Mouse (Mus musculus) T-cell, adult 2 months (primary cell): Measurements from ENCODE around the gene Armc12.
A peak's percentile ranks its signal among the peaks of the same experiment; 100 is the strongest.

Experiments used
- DNase-seq: peaks from one replicate; pipeline ENCODE4 v3.0.0; 2022; ENCODE audit warnings: low spot score

Gene Armc12

DNA sequence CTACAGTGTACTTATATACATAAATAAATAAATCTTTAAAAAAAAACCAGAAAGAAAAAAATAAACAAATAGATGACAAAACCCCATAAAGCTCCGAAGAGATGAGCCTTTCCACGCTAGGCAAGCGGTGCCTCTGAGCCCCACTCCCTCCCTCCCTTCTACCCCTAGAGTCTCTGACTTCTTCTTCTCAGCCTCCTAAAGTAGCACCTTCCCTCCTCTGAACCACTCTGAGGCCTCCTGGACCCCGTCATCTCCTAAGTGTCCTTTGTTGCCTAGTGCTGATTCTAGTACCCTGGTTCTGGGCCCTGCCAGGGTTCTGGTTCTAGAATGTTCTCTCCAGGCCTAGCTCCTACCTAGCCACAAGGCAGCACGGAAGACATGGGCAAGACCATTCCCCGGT lies at the start of gene Armc12:
Armc12 (plus strand) TSS at position 301 of the 400 bp plus-strand sequence.
- no peak for DNase-seq

GRCm38 (mm10) chr17:28484704-28485445 lies 45.7 kb upstream of the Armc12 start:
- DNase-seq: peak; percentile 33

GRCm38 (mm10) chr17:28485446-28485948 lies 45.1 kb upstream of the Armc12 start:
- peak; percentile 41 for DNase-seq

DNA sequence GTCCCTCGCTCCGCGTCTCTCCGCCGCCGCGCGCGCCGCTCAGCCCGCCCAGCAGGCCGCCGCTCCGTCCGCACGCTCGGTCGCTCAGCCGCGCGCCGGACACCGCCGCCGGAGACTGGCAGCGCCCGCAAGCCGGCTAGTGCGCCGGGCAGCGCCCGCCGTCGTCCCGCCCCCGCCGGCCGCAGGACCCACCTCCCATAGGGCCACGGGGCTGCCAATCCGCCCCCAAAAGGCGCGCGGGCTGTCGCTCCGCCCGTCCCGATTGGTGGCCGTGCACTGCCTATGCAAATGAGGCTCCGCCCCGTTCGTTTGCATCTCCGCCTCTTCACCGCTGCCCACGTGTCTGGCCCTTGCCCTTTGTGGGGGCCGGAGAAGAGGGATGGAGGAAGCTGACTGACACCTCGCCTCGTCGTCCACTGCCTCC lies 44.6 kb upstream of the Armc12 start:
- peak; percentile 93 for DNase-seq

DNA sequence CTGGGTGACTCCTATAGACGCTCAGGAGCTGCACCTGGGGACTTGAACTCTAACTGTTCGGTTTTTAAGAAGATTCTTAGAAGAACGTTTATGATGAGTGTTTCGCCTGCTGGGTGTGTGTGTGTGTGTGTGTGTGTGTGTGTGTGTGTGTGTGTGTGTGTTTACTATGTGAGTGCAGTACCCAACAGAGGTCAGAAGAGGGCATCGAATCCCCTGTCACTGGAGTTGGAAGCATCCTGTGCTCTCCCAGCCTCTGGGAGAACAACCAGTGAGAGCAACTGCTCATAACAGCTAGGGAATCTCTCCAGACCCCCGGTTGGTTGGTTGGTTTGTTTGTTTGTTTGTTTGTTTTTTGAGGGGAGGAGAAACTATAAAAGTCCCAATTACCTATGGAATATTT lies 43.9 kb upstream of the Armc12 start:
- DNase-seq: peak; percentile 41

GRCm38 (mm10) chr17:28487584-28488257 lies 42.9 kb upstream of the Armc12 start:
- no peak for DNase-seq

- no peak for DNase-seq
These were observed 42.2 kb upstream of the Armc12 start for GRCm38 (mm10) chr17:28488258-28489013.

- no peak for DNase-seq
These were observed 39.4 kb upstream of the Armc12 start for GRCm38 (mm10) chr17:28491035-28491770.

DNA sequence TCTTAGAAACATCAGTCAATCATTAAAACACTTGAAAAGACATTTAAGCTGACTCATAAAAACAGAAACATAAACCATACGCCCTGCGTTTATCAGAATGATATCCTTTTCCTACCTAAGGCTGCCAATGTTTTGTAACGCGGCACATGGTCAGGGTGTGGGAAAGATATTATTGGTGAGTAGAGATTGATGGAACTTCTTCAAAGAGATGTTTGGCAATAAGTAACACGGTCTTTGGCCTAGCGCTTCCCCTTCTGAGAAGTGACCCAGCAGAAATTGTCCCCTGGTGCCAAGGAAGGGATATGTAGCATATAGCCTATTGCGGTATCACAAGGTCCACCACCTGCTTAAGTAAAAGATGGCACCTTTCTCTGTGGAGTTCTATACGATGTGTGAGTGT lies 34.8 kb upstream of the Armc12 start:
- no peak for DNase-seq

- no peak for DNase-seq
These were observed 31.4 kb upstream of the Armc12 start for GRCm38 (mm10) chr17:28499190-28499589.

- DNase-seq: no peak
These were observed 30.1 kb upstream of the Armc12 start for GRCm38 (mm10) chr17:28500465-28500864.

DNA sequence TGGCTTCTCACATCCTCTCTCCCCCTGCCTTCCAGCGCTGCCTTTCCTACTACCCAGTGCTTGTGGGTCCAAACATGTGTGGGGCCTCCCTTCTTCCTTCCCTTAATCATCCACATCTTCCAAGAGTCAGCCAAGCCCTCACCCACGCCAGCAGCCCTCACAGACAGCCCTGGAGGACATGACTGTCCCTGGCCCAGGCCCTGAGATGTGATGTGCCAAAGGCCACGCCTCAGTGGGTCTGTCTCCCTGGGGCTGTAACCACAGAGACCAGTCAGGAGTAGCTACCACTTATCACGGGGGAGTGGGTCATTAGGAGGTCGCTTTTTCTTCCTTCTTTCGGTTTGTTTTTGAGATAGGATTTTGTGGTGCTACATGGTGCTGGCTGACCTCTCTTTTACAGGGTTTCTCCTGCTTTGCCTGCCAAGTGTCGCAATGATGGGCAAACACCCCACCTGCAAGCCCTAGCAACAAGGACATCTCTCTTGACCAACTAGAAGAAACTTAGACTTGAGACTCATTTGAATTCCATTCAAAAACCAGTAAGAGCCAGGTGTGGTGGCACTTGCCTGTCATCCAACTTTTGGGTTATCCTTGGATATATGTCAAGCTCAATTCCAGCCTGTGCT lies 28.3 kb upstream of the Armc12 start:
- no peak for DNase-seq

DNA sequence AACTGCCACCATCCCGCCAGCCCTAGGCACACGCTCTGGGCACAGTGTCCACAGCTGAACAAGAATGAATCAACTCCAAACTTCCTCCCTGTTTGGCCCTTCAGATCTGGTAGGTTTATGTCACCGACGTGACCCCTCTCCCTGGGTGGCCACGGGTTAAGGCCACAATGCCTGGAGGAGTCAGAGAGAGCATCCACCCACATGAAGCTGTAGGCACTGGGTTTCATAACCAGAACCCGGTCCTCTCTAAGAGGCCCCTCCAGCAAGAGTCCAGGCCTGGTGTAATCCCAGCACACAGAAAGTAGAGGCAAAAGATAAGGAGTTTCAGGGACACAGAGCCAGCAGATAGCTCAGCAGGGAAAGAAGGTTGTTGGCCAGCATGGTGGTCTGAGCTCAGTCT lies 26.4 kb upstream of the Armc12 start:
- no peak for DNase-seq

DNA sequence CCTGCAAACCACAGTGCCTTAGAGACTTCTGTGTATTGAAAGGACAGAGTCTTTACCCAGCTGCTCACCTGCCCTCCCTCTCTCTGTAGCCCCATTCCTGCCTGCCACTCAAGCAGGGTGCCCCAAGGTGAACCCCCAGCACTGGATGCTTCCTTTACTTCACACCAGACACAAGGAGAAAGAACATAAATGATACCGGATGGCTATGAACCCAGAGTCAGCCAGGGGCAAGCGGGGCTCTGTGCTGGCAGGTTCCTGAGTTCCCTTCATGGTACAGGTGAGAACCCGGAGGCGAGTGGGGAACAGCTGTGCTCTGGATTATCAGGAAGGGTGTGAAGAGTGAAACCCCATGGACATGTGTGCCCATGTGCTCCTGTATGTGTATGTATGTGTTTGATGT lies 25.0 kb upstream of the Armc12 start:
- DNase-seq: no peak

DNA sequence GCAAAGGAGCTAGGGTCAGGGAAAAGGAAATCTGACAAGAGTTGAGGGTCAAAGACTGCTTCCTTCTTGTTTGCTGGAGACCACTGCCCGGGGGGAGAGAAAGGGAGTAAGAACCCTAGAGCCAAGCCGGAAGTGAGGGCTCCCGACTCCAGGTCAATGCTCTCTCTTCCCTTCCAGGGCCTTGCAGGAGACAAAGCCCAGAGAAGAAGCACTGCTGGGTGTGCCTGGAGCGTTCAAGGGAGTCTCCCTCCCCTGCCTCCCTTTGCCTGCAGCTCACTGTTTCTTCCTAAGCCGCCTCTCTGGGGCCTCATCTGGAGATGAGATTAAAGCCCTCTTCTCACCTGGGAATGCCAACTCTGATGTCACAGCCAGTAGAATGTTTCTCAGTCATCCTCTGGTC lies 23.7 kb upstream of the Armc12 start:
- DNase-seq: no peak

DNA sequence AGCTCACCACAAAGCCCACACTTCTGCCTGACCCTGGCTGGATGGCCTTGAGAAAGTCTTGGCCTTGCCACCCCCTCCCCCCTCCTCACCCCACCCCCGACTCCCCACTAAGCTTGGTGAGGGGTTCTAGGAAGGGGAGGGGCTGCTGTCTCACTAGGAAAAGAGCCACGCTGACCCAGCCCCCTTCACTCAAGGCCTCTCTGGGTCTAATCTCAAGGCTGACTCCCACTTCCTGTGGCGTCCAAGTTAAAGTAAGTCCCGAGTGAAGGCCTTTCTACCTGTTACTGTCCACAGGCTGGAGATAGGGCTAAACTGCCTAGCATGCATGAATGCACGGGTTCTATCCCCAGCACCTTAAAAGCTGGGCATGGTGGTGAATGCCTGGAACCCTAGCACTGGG lies 23.1 kb upstream of the Armc12 start:
- DNase-seq: no peak

DNA sequence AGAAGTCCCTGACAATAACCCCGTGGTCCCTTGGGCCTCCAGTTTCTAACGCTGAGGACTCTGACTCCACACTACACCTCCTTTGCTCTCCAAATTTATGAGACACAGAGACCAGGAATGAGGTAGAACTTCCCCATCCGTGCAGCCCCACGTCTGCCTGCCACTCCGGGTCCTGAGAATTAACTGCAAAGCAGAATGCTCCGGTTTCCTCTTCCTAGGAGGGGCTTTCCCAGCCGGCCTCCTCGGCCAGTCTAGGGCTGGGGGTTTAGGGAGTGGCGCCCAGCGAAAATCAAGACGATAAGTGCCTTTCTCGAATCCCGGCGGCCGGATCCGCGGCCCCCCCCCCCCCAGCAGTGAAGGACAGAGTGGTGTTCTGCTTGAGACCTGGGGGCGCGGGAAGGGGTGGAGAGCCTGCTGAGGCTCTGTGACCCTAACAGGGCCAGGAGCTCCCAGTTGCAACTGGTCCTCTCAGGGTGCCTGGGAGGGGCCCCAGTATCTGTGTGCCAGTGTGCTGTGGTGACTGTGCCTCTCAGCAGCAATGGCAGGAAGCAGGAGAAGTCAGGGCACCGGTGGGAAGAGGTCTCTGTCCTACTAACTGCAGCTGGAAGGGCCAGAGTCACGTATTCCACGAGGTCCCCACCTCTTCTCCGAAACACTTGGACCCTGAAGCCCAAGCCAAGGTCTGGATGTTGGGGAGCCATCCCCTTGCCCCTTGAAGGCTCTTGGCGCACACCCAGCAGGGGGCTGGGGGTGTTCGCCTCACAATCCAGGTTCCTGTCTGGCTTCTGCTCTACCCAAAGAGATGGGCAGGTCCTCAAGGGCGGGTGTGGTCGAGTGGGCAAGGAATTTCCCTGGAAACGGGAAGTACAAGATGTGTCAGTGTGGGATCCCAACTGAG lies 19.9 kb upstream of the Armc12 start:
- no peak for DNase-seq

DNA sequence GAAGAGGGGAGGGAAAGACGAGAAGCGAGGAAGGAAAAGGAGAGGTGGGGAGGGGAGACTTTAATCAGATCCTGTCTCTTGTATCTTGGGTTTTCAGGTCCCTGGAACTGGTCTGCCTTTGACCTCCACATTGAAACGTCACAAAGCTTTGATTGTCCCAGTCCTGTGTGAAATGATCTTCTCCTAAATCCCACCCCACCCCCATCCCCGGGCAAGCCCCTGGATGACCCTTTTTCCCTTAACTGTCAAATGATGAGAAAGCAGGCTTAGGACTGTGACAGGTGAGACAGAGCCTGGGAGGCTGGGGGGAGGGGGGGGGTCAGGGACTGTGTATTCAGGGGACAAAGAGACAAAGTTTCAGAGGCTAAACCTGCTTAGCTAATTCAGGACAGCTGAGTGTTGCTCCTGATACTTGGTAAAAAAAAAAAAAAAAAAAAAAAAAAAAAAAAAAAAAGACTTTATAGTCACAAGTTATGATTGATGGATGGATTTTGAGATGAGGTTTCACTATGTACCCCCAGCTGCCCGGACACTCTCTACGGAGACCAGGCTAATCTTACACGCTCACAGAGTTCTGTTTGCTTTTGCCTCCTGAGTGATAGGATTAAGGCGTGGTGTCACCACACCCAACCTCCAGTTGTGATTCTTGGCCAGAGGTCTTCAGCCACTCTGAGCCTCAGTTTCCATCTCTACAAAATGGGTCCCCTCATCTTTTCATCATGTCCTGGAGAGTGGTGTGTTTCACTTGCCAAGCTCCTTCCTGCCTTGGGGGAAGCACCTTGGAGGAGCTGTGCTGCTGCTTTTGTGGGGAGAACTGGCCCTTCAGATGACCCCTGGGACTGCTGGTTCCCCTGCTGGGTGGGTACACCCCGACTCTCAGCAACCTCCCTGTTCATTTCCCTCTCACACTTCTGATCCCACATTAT lies 18.7 kb upstream of the Armc12 start:
- DNase-seq: no peak

- no peak for DNase-seq
These were observed 17.9 kb upstream of the Armc12 start for GRCm38 (mm10) chr17:28512696-28513095.
